ENCODE assay signal across 22 mouse cellular contexts in genomic region chr2:166475624-166476023, GRCm38 (mm10).
"Had no signal": no experiment of that assay in that cellular context is flagged by ENCODE, and none has a peak within 500 bp of the region (broad histone marks: within the 10 kb centered on the region; RNA-seq: fewer than 3 reads in every experiment).

No protein-coding gene starts in this region.

- H3K9me3 ChIP-seq: intestine, embryonic 15.5 days; midbrain, embryonic 10.5 days; midbrain, embryonic 15.5 days; neural tube, embryonic 12.5 days; neural tube, embryonic 15.5 days had no signal

- DNase-seq: kidney, adult 11 months; kidney, adult 9 months; kidney, postnatal 25 days; layer of hippocampus, adult 9-11 months; liver, postnatal 0 days; lung, embryonic 14.5 days; right cerebral cortex, adult 18-20 months; right cerebral cortex, postnatal 14 days; spleen, adult 18-20 months; thymus, adult 18-20 months; thymus, postnatal 36 days had no signal

- H3K4me2 ChIP-seq: intestine, embryonic 15.5 days; liver, embryonic 11.5 days; lung, embryonic 14.5 days; midbrain, embryonic 15.5 days; neural tube, embryonic 12.5 days; neural tube, embryonic 15.5 days had no signal

- H3K27ac ChIP-seq: intestine, embryonic 15.5 days; kidney, postnatal 0 days; layer of hippocampus, adult 2 months; liver, embryonic 14.5 days; macrophage; neural tube, embryonic 12.5 days; neural tube, embryonic 15.5 days had no signal

- ATAC-seq: intestine, embryonic 15.5 days; liver, postnatal 0 days; lung, postnatal 0 days had no signal

- H3K27me3 ChIP-seq: intestine, embryonic 15.5 days; midbrain, embryonic 15.5 days; neural tube, embryonic 12.5 days; neural tube, embryonic 15.5 days had no signal

- H3K4me3 ChIP-seq: intestine, embryonic 15.5 days; layer of hippocampus, adult 2 months; midbrain, embryonic 10.5 days; midbrain, embryonic 15.5 days; neural tube, embryonic 12.5 days; neural tube, embryonic 15.5 days had no signal

- H3K36me3 ChIP-seq: intestine, embryonic 15.5 days; midbrain, embryonic 10.5 days; midbrain, embryonic 15.5 days; neural tube, embryonic 12.5 days; neural tube, embryonic 15.5 days had no signal

- H3K9ac ChIP-seq: intestine, embryonic 15.5 days; liver, embryonic 14.5 days; liver, postnatal 0 days; lung, embryonic 14.5 days; midbrain, embryonic 15.5 days; neural tube, embryonic 12.5 days; neural tube, embryonic 15.5 days had no signal
